Mouse (Mus musculus): ENCODE results near the gene Gm29427. TPM values are rescaled to one million over a fixed set of nuclear protein-coding genes. Genes with fewer than 3 reads are reported as not detected.

Gm29427 gene
- polyA plus RNA-seq (2015; fragmentation: Nextera tagmentation; extraction: Ambion mirVana), result not detected in 2 replicates

GRCm38 (mm10) chr1:130715561-130716217, at the start of gene Gm29427:
Gm29427 (minus strand) TSS chr1:130715799.
- peak within 1 kb of the TSS; percentile 94 for H3K4me2 ChIP-seq
- under 1% methylated on average over 37 of the region's 38 CpGs for WGBS
- H3K27me3 ChIP-seq (replicated peaks), result no peaks in the 10 kb centered on the region
- H3K36me3 ChIP-seq, result peaks cover 10% of the 10 kb centered on the region
- peak within 1 kb of the TSS; percentile 95 for H3K9ac ChIP-seq (replicated peaks)
- H3K4me1 ChIP-seq, result peaks cover 31% of the 10 kb centered on the region
- no peaks in the 10 kb centered on the region for H3K9me3 ChIP-seq (replicated peaks)
- ATAC-seq (ENCODE audit: low FRiP score), result peak; percentile 93
- peak within 1 kb of the TSS; percentile 90 for H3K27ac ChIP-seq (replicated peaks)
- H3K4me3 ChIP-seq (replicated peaks), result peak within 1 kb of the TSS; percentile 79

- no peak overlapping the region for H3K4me2 ChIP-seq
- no peak for ATAC-seq (ENCODE audit: low FRiP score)
- no peak overlapping the region for H3K9ac ChIP-seq (replicated peaks)
- no peaks in the 10 kb centered on the region for H3K27me3 ChIP-seq (replicated peaks)
- H3K27ac ChIP-seq (replicated peaks), result no peak overlapping the region
- WGBS, result 87% methylated on average over 12 of the region's 12 CpGs
- H3K4me1 ChIP-seq, result no peaks in the 10 kb centered on the region
- no peaks in the 10 kb centered on the region for H3K36me3 ChIP-seq
- H3K9me3 ChIP-seq (replicated peaks), result no peaks in the 10 kb centered on the region
- no peak overlapping the region for H3K4me3 ChIP-seq (replicated peaks)
These were observed 48.4 kb upstream of the Gm29427 start for GRCm38 (mm10) chr1:130764027-130764461.

- 83% methylated on average over 3 of the region's 3 CpGs for WGBS
- no peaks in the 10 kb centered on the region for H3K9me3 ChIP-seq (replicated peaks)
- no peak overlapping the region for H3K9ac ChIP-seq (replicated peaks)
- no peaks in the 10 kb centered on the region for H3K4me1 ChIP-seq
- H3K4me2 ChIP-seq, result no peak overlapping the region
- H3K27me3 ChIP-seq (replicated peaks), result no peaks in the 10 kb centered on the region
- ATAC-seq (ENCODE audit: low FRiP score), result no peak
- H3K36me3 ChIP-seq, result no peaks in the 10 kb centered on the region
- H3K4me3 ChIP-seq (replicated peaks), result no peak overlapping the region
- no peak overlapping the region for H3K27ac ChIP-seq (replicated peaks)
These were observed 46.6 kb upstream of the Gm29427 start for GRCm38 (mm10) chr1:130762045-130762760.

DNA sequence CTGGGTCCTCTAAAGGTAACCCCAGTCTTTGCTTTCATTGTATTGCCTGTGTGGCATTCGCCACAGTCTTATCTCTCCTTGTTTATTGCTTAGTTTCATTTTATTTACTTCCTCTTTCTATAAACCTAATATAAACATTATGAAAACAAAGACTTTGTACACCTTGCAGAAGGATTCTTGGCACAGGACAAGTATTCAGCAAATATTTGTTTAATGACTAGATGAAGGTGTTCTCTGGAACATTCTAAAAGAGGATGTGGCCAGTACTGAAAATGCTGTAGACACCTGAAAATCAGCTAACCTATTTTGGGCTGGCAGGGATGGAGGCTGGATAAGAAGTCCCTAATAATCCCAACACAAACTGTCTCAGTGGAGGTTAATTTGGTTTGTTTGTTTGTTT, 46.0 kb upstream of the Gm29427 start:
- WGBS, result 77% methylated on average over 1 of the region's 1 CpGs
- no peak for ATAC-seq (ENCODE audit: low FRiP score)
- no peak overlapping the region for H3K27ac ChIP-seq (replicated peaks)
- no peak overlapping the region for H3K9ac ChIP-seq (replicated peaks)
- H3K27me3 ChIP-seq (replicated peaks), result no peaks in the 10 kb centered on the region
- no peak overlapping the region for H3K4me3 ChIP-seq (replicated peaks)
- no peaks in the 10 kb centered on the region for H3K9me3 ChIP-seq (replicated peaks)
- H3K36me3 ChIP-seq, result no peaks in the 10 kb centered on the region
- H3K4me1 ChIP-seq, result no peaks in the 10 kb centered on the region
- no peak overlapping the region for H3K4me2 ChIP-seq

- H3K4me2 ChIP-seq, result no peak overlapping the region
- H3K27me3 ChIP-seq (replicated peaks), result no peaks in the 10 kb centered on the region
- no peak overlapping the region for H3K4me3 ChIP-seq (replicated peaks)
- no peaks in the 10 kb centered on the region for H3K9me3 ChIP-seq (replicated peaks)
- 87% methylated on average over 9 of the region's 9 CpGs for WGBS
- ATAC-seq (ENCODE audit: low FRiP score), result no peak
- H3K4me1 ChIP-seq, result no peaks in the 10 kb centered on the region
- no peak overlapping the region for H3K9ac ChIP-seq (replicated peaks)
- no peak overlapping the region for H3K27ac ChIP-seq (replicated peaks)
- H3K36me3 ChIP-seq, result no peaks in the 10 kb centered on the region
These were observed 44.1 kb upstream of the Gm29427 start for GRCm38 (mm10) chr1:130759689-130760088.

DNA sequence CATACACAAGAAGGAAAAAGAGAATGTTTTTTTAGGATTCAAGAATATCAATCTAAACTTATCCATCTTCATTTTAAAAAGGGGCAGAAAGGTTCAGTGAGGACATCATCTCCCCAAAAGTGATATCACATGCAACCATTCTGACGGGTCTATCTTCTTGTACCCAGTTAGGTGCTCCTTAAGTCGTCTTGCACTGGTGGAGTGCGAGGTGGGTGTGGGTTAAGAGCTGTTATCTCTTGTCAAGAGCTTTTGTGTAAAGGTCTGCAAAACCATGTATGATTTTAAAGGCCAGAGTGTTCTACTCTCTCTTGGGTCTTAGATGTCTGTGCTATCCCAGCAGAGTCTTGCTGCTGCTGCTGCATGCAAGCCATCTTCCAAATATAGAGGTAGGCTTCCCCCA, 31.2 kb upstream of the Gm29427 start:
- Histone ChIP-seq H3K36me3 (no peaks in the 10 kb centered on the region), H3K27me3 (replicated peaks) (no peaks in the 10 kb centered on the region), H3K9me3 (replicated peaks) (no peaks in the 10 kb centered on the region), H3K4me1 (no peaks in the 10 kb centered on the region), H3K27ac (replicated peaks) (no peak overlapping the region), H3K4me2 (no peak overlapping the region), H3K4me3 (replicated peaks) (no peak overlapping the region), H3K9ac (replicated peaks) (no peak overlapping the region)
- ATAC-seq (ENCODE audit: low FRiP score), result no peak
- 87% methylated on average over 3 of the region's 3 CpGs for WGBS

DNA sequence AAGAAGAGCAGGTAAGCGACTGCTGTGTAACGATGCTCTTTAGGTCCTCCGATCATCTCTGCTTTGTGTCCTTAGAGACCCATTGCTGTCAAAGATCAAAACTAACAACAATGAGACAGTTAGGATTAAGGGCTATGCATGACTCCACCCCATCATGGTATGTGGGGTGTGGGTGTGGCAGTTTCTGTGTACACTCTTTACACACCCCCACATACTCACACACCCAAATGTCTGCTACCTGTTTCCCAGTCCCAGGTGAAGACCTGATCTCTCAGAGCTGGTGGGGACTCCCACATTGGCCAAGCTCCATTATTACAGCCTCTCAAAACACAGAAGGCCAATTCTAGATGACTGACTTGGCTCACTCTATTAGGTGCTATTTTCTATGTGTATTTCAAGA, 30.0 kb upstream of the Gm29427 start:
- Histone ChIP-seq H3K27ac (replicated peaks) (no peak overlapping the region), H3K4me1 (no peaks in the 10 kb centered on the region), H3K4me3 (replicated peaks) (no peak overlapping the region), H3K4me2 (no peak overlapping the region), H3K9me3 (replicated peaks) (no peaks in the 10 kb centered on the region), H3K9ac (replicated peaks) (no peak overlapping the region), H3K27me3 (replicated peaks) (no peaks in the 10 kb centered on the region), H3K36me3 (no peaks in the 10 kb centered on the region)
- 97% methylated on average over 3 of the region's 3 CpGs for WGBS
- no peak for ATAC-seq (ENCODE audit: low FRiP score)

GRCm38 (mm10) chr1:130744961-130745360, 29.4 kb upstream of the Gm29427 start:
- H3K27me3 ChIP-seq (replicated peaks), result no peaks in the 10 kb centered on the region
- H3K4me1 ChIP-seq, result no peaks in the 10 kb centered on the region
- ATAC-seq (ENCODE audit: low FRiP score), result no peak
- H3K9me3 ChIP-seq (replicated peaks), result no peaks in the 10 kb centered on the region
- no peak overlapping the region for H3K4me3 ChIP-seq (replicated peaks)
- H3K27ac ChIP-seq (replicated peaks), result no peak overlapping the region
- H3K36me3 ChIP-seq, result no peaks in the 10 kb centered on the region
- 89% methylated on average over 5 of the region's 5 CpGs for WGBS
- no peak overlapping the region for H3K9ac ChIP-seq (replicated peaks)
- no peak overlapping the region for H3K4me2 ChIP-seq

- Histone ChIP-seq H3K4me2 (no peak overlapping the region), H3K9me3 (replicated peaks) (no peaks in the 10 kb centered on the region), H3K4me3 (replicated peaks) (no peak overlapping the region), H3K36me3 (no peaks in the 10 kb centered on the region), H3K4me1 (no peaks in the 10 kb centered on the region), H3K27me3 (replicated peaks) (no peaks in the 10 kb centered on the region), H3K27ac (replicated peaks) (no peak overlapping the region), H3K9ac (replicated peaks) (no peak overlapping the region)
- 79% methylated on average over 2 of the region's 2 CpGs for WGBS
- ATAC-seq (ENCODE audit: low FRiP score), result no peak
These were observed 28.6 kb upstream of the Gm29427 start for GRCm38 (mm10) chr1:130744217-130744616.

DNA sequence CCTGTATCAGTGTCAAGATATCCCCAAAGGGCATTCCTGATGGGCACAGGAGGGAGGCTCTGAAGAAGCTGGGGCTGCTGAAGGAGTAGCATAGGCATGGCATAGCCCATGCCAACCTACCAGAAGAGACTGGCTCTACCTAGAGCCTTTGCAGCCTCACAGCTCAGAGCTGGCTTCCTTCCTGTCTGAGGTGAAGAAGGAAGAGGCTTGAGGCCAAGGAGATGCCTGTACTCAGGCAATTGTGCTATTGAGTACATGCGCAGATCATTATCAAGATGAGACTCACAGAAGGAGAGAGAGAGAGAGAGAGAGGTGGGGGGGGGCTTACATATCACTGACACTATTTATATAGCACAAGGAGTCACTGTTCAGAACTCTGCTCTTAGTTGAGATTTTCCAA, 28.2 kb upstream of the Gm29427 start:
- H3K9ac ChIP-seq (replicated peaks), result no peak overlapping the region
- no peaks in the 10 kb centered on the region for H3K4me1 ChIP-seq
- no peaks in the 10 kb centered on the region for H3K36me3 ChIP-seq
- no peak for ATAC-seq (ENCODE audit: low FRiP score)
- no peaks in the 10 kb centered on the region for H3K27me3 ChIP-seq (replicated peaks)
- no peaks in the 10 kb centered on the region for H3K9me3 ChIP-seq (replicated peaks)
- H3K4me2 ChIP-seq, result no peak overlapping the region
- 91% methylated on average over 1 of the region's 1 CpGs for WGBS
- H3K4me3 ChIP-seq (replicated peaks), result no peak overlapping the region
- H3K27ac ChIP-seq (replicated peaks), result no peak overlapping the region

DNA sequence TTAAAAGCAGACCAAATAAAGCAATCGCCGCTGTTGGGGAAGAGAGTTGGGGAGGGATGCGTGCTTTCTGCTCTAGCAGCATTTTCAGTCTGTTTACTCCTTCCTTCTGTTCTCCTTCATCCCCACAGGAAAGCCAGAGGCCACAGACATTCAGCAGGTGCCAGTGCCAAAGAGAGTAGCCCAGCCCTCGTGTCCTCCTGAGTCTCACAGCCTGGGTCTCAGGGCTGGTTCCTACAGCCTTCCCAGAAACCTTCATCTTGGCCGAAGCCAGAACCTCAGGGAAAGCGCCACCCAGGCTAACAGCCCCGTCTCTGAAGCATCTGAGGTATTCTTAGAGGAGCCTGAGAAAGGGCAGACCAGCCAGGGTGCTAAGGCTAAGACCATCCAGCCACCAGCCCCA, 26.6 kb upstream of the Gm29427 start:
- no peaks in the 10 kb centered on the region for H3K36me3 ChIP-seq
- H3K9me3 ChIP-seq (replicated peaks), result no peaks in the 10 kb centered on the region
- no peaks in the 10 kb centered on the region for H3K4me1 ChIP-seq
- 90% methylated on average over 7 of the region's 7 CpGs for WGBS
- no peak for ATAC-seq (ENCODE audit: low FRiP score)
- H3K9ac ChIP-seq (replicated peaks), result no peak overlapping the region
- no peak overlapping the region for H3K4me2 ChIP-seq
- H3K4me3 ChIP-seq (replicated peaks), result no peak overlapping the region
- H3K27ac ChIP-seq (replicated peaks), result no peak overlapping the region
- H3K27me3 ChIP-seq (replicated peaks), result no peaks in the 10 kb centered on the region

Measured in neural tube, embryonic 15.5 days (tissue).